In genomic region chr1:157516838-157517808, GRCm38 (mm10) we compare ENCODE assay signal across 19 mouse cellular contexts. TPM values are rescaled to one million over a fixed set of nuclear protein-coding genes. Genes with fewer than 3 reads are reported as not detected.
A peak's percentile ranks its signal among the peaks of the same experiment; 100 is the strongest.
DNase-seq lines count a peak whose midpoint lies in the region; ATAC-seq and TF ChIP-seq lines count a peak whose summit lies in the region.
"Had no signal": no experiment of that assay in that cellular context is flagged by ENCODE, and none has a peak within 500 bp of the region (broad histone marks: within the 10 kb centered on the region; RNA-seq: fewer than 3 reads in every experiment).

No protein-coding gene starts in this region.

- no peaks in the 10 kb centered on the region for H3K36me3 ChIP-seq in midbrain, embryonic 11.5 days (ENCODE audit: control insufficient read depth, insufficient read depth, low read length)
- H3K36me3 ChIP-seq in midbrain, embryonic 13.5 days, result no peaks in the 10 kb centered on the region
- no peaks in the 10 kb centered on the region for H3K36me3 ChIP-seq in neural tube, embryonic 15.5 days
- H3K36me3 ChIP-seq: embryonic facial prominence, embryonic 15.5 days; heart, embryonic 12.5 days; limb, embryonic 12.5 days; liver, embryonic 12.5 days; midbrain, embryonic 12.5 days; neural tube, embryonic 13.5 days; stomach, embryonic 15.5 days had no signal

- H3K27ac ChIP-seq in layer of hippocampus, adult 2 months, result peak overlapping the region; percentile 84
- no peak overlapping the region for H3K27ac ChIP-seq in midbrain, embryonic 11.5 days (ENCODE audit: low read depth, low read length)
- H3K27ac ChIP-seq in midbrain, embryonic 13.5 days, result no peak overlapping the region
- H3K27ac ChIP-seq in embryonic fibroblast, embryonic 13.5 days (ENCODE audit: insufficient read depth, low read length), result peak overlapping the region; percentile 31; the same call in 1 of the 2 replicates
- no peak overlapping the region for H3K27ac ChIP-seq in neural tube, embryonic 15.5 days (replicated peaks)
- H3K27ac ChIP-seq: embryonic facial prominence, embryonic 15.5 days; hindbrain, embryonic 14.5 days; kidney, postnatal 0 days; limb, embryonic 12.5 days; liver, embryonic 12.5 days; midbrain, embryonic 12.5 days; neural tube, embryonic 13.5 days; stomach, embryonic 15.5 days had no signal

- TF ChIP-seq POLR2A in embryonic fibroblast, embryonic 13.5 days (IDR thresholded peaks at IDR 0.05; ENCODE audit: low read depth, low read length), result no peak

- TF ChIP-seq CTCF in layer of hippocampus, adult 2 months (conservative IDR thresholded peaks at IDR 0.05), result no peak
- TF ChIP-seq CTCF in embryonic fibroblast, embryonic 13.5 days (IDR thresholded peaks at IDR 0.05; ENCODE audit: borderline replicate concordance, insufficient read depth, low read length), result no peak

- WGBS in midbrain, embryonic 11.5 days, result 84% methylated on average over 8 of the region's 8 CpGs
- WGBS in midbrain, embryonic 13.5 days, result 86% methylated on average over 8 of the region's 8 CpGs
- WGBS in neural tube, embryonic 15.5 days, result 90% methylated on average over 8 of the region's 8 CpGs

- H3K9ac ChIP-seq in midbrain, embryonic 11.5 days (ENCODE audit: low read length), result no peak overlapping the region
- H3K9ac ChIP-seq in midbrain, embryonic 13.5 days (replicated peaks), result no peak overlapping the region
- H3K9ac ChIP-seq in neural tube, embryonic 15.5 days (replicated peaks), result no peak overlapping the region
- H3K9ac ChIP-seq: embryonic facial prominence, embryonic 15.5 days; heart, embryonic 12.5 days; hindbrain, embryonic 14.5 days; limb, embryonic 12.5 days; liver, embryonic 12.5 days; lung, embryonic 14.5 days; midbrain, embryonic 12.5 days; neural tube, embryonic 13.5 days; stomach, embryonic 15.5 days had no signal

- no peak overlapping the region for H3K4me2 ChIP-seq in midbrain, embryonic 11.5 days
- H3K4me2 ChIP-seq in midbrain, embryonic 13.5 days (replicated peaks), result no peak overlapping the region
- no peak overlapping the region for H3K4me2 ChIP-seq in neural tube, embryonic 15.5 days
- H3K4me2 ChIP-seq: embryonic facial prominence, embryonic 15.5 days; heart, embryonic 12.5 days; hindbrain, embryonic 14.5 days; limb, embryonic 12.5 days; liver, embryonic 12.5 days; lung, embryonic 14.5 days; midbrain, embryonic 12.5 days; neural tube, embryonic 13.5 days; stomach, embryonic 15.5 days had no signal

- H3K4me3 ChIP-seq in layer of hippocampus, adult 2 months, result no peak overlapping the region
- no peak overlapping the region for H3K4me3 ChIP-seq in midbrain, embryonic 11.5 days (ENCODE audit: low read depth, low read length)
- no peak overlapping the region for H3K4me3 ChIP-seq in midbrain, embryonic 13.5 days (replicated peaks)
- no peak overlapping the region for H3K4me3 ChIP-seq in embryonic fibroblast, embryonic 13.5 days (ENCODE audit: insufficient read depth, low read length)
- no peak overlapping the region for H3K4me3 ChIP-seq in neural tube, embryonic 15.5 days (replicated peaks)
- H3K4me3 ChIP-seq: embryonic facial prominence, embryonic 15.5 days; heart, embryonic 12.5 days; limb, embryonic 12.5 days; liver, embryonic 12.5 days; midbrain, embryonic 12.5 days; neural tube, embryonic 13.5 days; stomach, embryonic 15.5 days had no signal

- no peaks in the 10 kb centered on the region for H3K9me3 ChIP-seq in midbrain, embryonic 11.5 days (ENCODE audit: control insufficient read depth, low read length)
- H3K9me3 ChIP-seq in midbrain, embryonic 13.5 days, result no peaks in the 10 kb centered on the region
- no peaks in the 10 kb centered on the region for H3K9me3 ChIP-seq in neural tube, embryonic 15.5 days (replicated peaks)
- H3K9me3 ChIP-seq: embryonic facial prominence, embryonic 15.5 days; heart, embryonic 12.5 days; limb, embryonic 12.5 days; liver, embryonic 12.5 days; midbrain, embryonic 12.5 days; neural tube, embryonic 13.5 days; stomach, embryonic 15.5 days had no signal

- DNase-seq in layer of hippocampus, adult 2 months (ENCODE audit: low spot score in 2 of 2), result no peak
- no peak for DNase-seq in layer of hippocampus, postnatal 10 days (ENCODE audit: low spot score in 2 of 2)
- peak; percentile 31 for DNase-seq in midbrain, embryonic 11.5 days (ENCODE audit: low spot score, missing footprints)
- no peak for DNase-seq in adrenal gland, adult (ENCODE audit: inconsistent age in 2 of 2, low spot score in 1 of 2)
- DNase-seq: thymus, postnatal 25 days had no signal

- no peaks in the 10 kb centered on the region for H3K27me3 ChIP-seq in midbrain, embryonic 11.5 days (ENCODE audit: control insufficient read depth, insufficient read depth, low read length)
- H3K27me3 ChIP-seq in midbrain, embryonic 13.5 days, result no peaks in the 10 kb centered on the region
- no peaks in the 10 kb centered on the region for H3K27me3 ChIP-seq in neural tube, embryonic 15.5 days (replicated peaks)
- H3K27me3 ChIP-seq: embryonic facial prominence, embryonic 15.5 days; heart, embryonic 12.5 days; liver, embryonic 12.5 days; midbrain, embryonic 12.5 days; stomach, embryonic 15.5 days had no signal

- ATAC-seq in midbrain, embryonic 11.5 days (ENCODE audit: low FRiP score), result no peak
- no peak for ATAC-seq in midbrain, embryonic 13.5 days
- no peak for ATAC-seq in neural tube, embryonic 15.5 days (ENCODE audit: low FRiP score)
- ATAC-seq: inflammation-experienced regulatory T-cells, adult 6 months; liver, embryonic 12.5 days had no signal

- H3K4me1 ChIP-seq in midbrain, embryonic 11.5 days (ENCODE audit: control insufficient read depth, insufficient read depth, low read length), result no peaks in the 10 kb centered on the region
- no peaks in the 10 kb centered on the region for H3K4me1 ChIP-seq in midbrain, embryonic 13.5 days (replicated peaks)
- peaks cover 14% of the 10 kb centered on the region for H3K4me1 ChIP-seq in embryonic fibroblast, embryonic 13.5 days (ENCODE audit: control insufficient read depth, insufficient read depth, low read length)
- peaks cover 12% of the 10 kb centered on the region for H3K4me1 ChIP-seq in neural tube, embryonic 15.5 days
- H3K4me1 ChIP-seq: limb, embryonic 12.5 days; stomach, embryonic 15.5 days had no signal

RNA-seq across cellular contexts. Expression of gene Sec16b, which starts 10.6 kb away (rescaled TPM):
- under 1 TPM; 0.20 to 0.39 TPM for total RNA-seq in layer of hippocampus, adult 2 months (2021)
- under 1 TPM; 0.27 to 0.53 TPM for total RNA-seq in layer of hippocampus, postnatal 10 days (2021)
- polyA plus RNA-seq in midbrain, embryonic 11.5 days (2014; fragmentation: Nextera tagmentation; extraction: Ambion mirVana), result 0.55 and 0.80 TPM in 2 replicates
- 0.26 and 0.32 TPM in 2 replicates for polyA plus RNA-seq in midbrain, embryonic 13.5 days (2015; fragmentation: Nextera tagmentation; extraction: Ambion mirVana)
- 9.8 and 13.9 TPM in 2 replicates for polyA plus RNA-seq in embryonic fibroblast, embryonic 13.5 days (2011; ENCODE audit: insufficient read length, low read depth, missing spikeins)
- 0.45 and 1.5 TPM in 2 replicates for polyA plus RNA-seq in neural tube, embryonic 15.5 days (2015; fragmentation: Nextera tagmentation; extraction: Ambion mirVana)

RNA-seq across cellular contexts. Expression of gene Cryzl2, which starts 58.7 kb away (rescaled TPM):
- total RNA-seq in layer of hippocampus, adult 2 months (2021), result 1 to 10 TPM; 4.3 to 5.1 TPM
- 1 to 10 TPM; 5.0 to 5.5 TPM for total RNA-seq in layer of hippocampus, postnatal 10 days (2021)
- polyA plus RNA-seq in midbrain, embryonic 11.5 days (2014; fragmentation: Nextera tagmentation; extraction: Ambion mirVana), result 7.4 and 8.3 TPM in 2 replicates
- 6.0 and 7.4 TPM in 2 replicates for polyA plus RNA-seq in midbrain, embryonic 13.5 days (2015; fragmentation: Nextera tagmentation; extraction: Ambion mirVana)
- 7.6 and 9.8 TPM in 2 replicates for polyA plus RNA-seq in embryonic fibroblast, embryonic 13.5 days (2011; ENCODE audit: insufficient read length, low read depth, missing spikeins)
- 6.5 and 8.6 TPM in 2 replicates for polyA plus RNA-seq in neural tube, embryonic 15.5 days (2015; fragmentation: Nextera tagmentation; extraction: Ambion mirVana)

Comparison
In these comparisons a context has a peak if more than half of its experiments do, and no peak if none do; other contexts are left out.
1. H3K27ac ChIP-seq: peak in layer of hippocampus, adult 2 months (single experiment) and embryonic fibroblast, embryonic 13.5 days (single experiment); none in midbrain, embryonic 11.5 days (single experiment), midbrain, embryonic 13.5 days (single experiment) and neural tube, embryonic 15.5 days (single experiment).